Mouse (Mus musculus) lung, postnatal 0 days (tissue): ENCODE results near the gene Metrn.

Experiments
- CTCF ChIP-seq: IDR thresholded peaks from 2 replicates; pipeline ENCODE4 v1.5.1; 2016; ENCODE audit warnings: antibody characterized with exemption, mild to moderate bottlenecking
- EP300 ChIP-seq: IDR thresholded peaks from 2 replicates; pipeline ENCODE4 v1.6.1; 2016; ENCODE audit warnings: antibody characterized with exemption, mild to moderate bottlenecking, control low read depth

- TF ChIP-seq CTCF (no peak), EP300 (no peak)
Measured at GRCm38 (mm10) chr17:25744311-25744710, 52.6 kb downstream of the Metrn start.
